Mouse (Mus musculus) cortical plate, adult 2 months (tissue): Measurements from ENCODE around the gene Prpf31. TPM values are rescaled to one million over a fixed set of nuclear protein-coding genes. Genes with fewer than 3 reads are reported as not detected.

ENCODE experiments used
- H3K27ac ChIP-seq: fragments of 200-500 bp; 2 replicates; pipeline ENCODE4 v1.5.1; 2012; ENCODE audit warnings: low read length, control low read depth, inconsistent platforms; ENCODE audit not compliant: insufficient read depth
- H3K4me1 ChIP-seq: fragments of 200-500 bp; 2 replicates; pipeline ENCODE4 v1.6.1; 2011; ENCODE audit warnings: low read length; ENCODE audit not compliant: control insufficient read depth, insufficient read depth
- H3K4me3 ChIP-seq: fragments of 200-500 bp; 2 replicates; pipeline ENCODE4 v1.5.1; 2011; ENCODE audit warnings: mild to moderate bottlenecking, low read length, control low read depth; ENCODE audit not compliant: insufficient read depth
- CTCF ChIP-seq: fragments of 200-500 bp; IDR thresholded peaks from 2 replicates; pipeline ENCODE4 v1.5.1; 2011; ENCODE audit warnings: mild to moderate bottlenecking, control low read depth, low read length; ENCODE audit not compliant: insufficient read depth; ENCODE audit errors: extremely low read depth
- POLR2A ChIP-seq: fragments of 200-500 bp; IDR thresholded peaks from 2 replicates; pipeline ENCODE4 v1.6.1; 2011; ENCODE audit warnings: mild to moderate bottlenecking, low read length, control low read depth; ENCODE audit not compliant: insufficient read depth; ENCODE audit errors: extremely low read depth
- polyA plus RNA-seq: library from polyadenylated mRNA; depleted of rRNA; stranded (reverse); fragments of >200 nt; gene quantifications from 2 replicates; pipeline ENCODE4 v1.2.3, GENCODE M21; 2012; rRNA removed

Prpf31 gene
- polyA plus RNA-seq, 1 experiment, result 65.3 TPM

- TF ChIP-seq POLR2A, result no peak
- no peak for TF ChIP-seq CTCF
- H3K27ac ChIP-seq, result no peak within 1 kb of the TSS
- no peaks in the 10 kb centered on the region for H3K4me1 ChIP-seq
- H3K4me3 ChIP-seq, result no peak within 1 kb of the TSS
Measured at GRCm38 (mm10) chr7:3677342-3677741, 47.6 kb downstream of the Prpf31 start, which contains the start of gene Tmc4. Gene Tmc4 (minus strand): TSS chr7:3677553.

- peak overlapping the region; percentile 88 for H3K27ac ChIP-seq
- TF ChIP-seq CTCF (no peak), POLR2A (0 out of 2 replicates have a peak, but pooled peaks have one; percentile 9)
- H3K4me3 ChIP-seq, result no peak overlapping the region
- peaks cover 8% of the 10 kb centered on the region; the same call in 1 of the 2 replicates for H3K4me1 ChIP-seq
Measured at GRCm38 (mm10) chr7:3683908-3684550, 54.2 kb downstream of the Prpf31 start.

DNA sequence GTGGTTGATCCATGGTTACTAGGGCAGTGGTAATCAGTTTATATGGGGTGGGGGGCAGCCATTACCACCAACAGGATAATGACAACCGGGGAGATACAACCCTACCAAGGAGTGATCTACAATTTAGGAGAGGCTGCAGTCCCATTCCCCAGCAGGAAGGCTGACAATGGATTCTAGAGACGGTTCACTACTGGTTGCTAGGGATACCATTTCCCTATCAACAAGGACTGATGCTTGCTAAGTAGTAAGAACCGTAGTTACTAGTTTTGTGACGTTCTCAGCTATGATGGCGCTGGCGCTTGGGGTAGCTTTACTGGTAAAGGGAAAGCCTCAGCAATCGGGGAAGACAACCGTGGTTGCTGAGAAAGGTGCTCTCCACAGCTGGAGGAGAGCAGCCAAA lies 54.9 kb downstream of the Prpf31 start:
- H3K27ac ChIP-seq, result peak overlapping the region; percentile 88
- no peak overlapping the region for H3K4me3 ChIP-seq

DNA sequence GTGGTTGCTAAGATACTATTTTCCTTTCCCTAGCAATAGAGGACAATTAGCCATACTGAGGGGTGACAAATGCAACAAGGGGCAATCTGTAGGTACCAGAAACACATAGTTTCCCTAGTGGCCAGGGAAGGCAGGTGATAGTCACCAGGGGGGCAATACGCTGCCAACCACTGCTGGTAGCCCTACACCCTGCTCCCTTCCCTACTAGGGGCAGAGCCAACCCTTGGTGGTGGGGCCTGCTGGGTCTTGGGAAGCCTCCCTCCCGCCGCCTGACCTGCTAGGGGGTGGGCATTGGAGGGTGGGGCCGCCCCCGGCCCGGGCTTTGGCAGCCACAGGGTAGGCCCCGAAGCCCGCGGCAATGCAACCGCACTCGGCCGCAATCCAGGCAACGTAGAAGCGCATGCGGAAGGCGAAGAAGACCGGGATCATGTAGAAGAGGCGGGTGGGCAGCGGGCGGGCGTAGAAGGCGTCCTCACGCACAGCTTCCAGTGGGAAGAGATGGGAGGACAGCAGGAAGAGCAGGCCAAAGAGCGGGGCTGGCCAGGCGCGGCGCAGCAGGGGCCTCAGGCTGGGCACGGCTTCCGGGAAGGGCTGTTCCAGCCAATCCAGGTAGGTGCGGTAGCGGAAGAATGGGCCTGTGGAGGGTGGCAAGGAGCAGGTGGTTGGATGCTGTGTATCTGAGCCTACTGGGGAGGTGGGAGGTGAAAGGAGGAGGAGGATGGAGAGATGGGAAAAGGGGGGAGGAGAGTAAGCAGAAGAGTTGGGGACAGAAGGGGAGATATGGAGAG lies 55.8 kb downstream of the Prpf31 start:
- Histone ChIP-seq H3K4me1 (peaks cover 8% of the 10 kb centered on the region; the same call in 1 of the 2 replicates), H3K27ac (no peak overlapping the region), H3K4me3 (no peak overlapping the region)
- TF ChIP-seq POLR2A, result no peak

More for the DNA sequence above, 54.9 kb downstream of the Prpf31 start:
- TF ChIP-seq CTCF, result no peak
- no peak for TF ChIP-seq POLR2A
- peaks cover 8% of the 10 kb centered on the region; the same call in 1 of the 2 replicates for H3K4me1 ChIP-seq

- Histone ChIP-seq H3K4me1 (no peaks in the 10 kb centered on the region), H3K27ac (no peak overlapping the region), H3K4me3 (peak overlapping the region; percentile 53)
- no peak for TF ChIP-seq POLR2A
- no peak for TF ChIP-seq CTCF
Measured at GRCm38 (mm10) chr7:3691919-3692318, 62.1 kb downstream of the Prpf31 start.

Other genes starting within 250 kb of the Prpf31 start
- 50.3 and 63.3 TPM in 2 replicates for gene Cacng8, start 239.3 kb upstream of the Prpf31 start, polyA plus RNA-seq
- 0.81 and 1.4 TPM in 2 replicates for gene Cacng6, start 205.8 kb upstream of the Prpf31 start, polyA plus RNA-seq
- 0.06 TPM in 1 of 2 replicates, not detected in the other for gene Tarm1, start 127.4 kb upstream of the Prpf31 start, polyA plus RNA-seq
- 4.7 and 5.7 TPM in 2 replicates for gene Oscar, start 13.8 kb upstream of the Prpf31 start, polyA plus RNA-seq
- 366 and 413 TPM in 2 replicates for gene Ndufa3, start 12.6 kb upstream of the Prpf31 start, polyA plus RNA-seq
- gene Tfpt, start 56 bp upstream of the Prpf31 start, polyA plus RNA-seq, result 38.5 and 39.3 TPM in 2 replicates
- gene Cnot3, start 15.3 kb downstream of the Prpf31 start, polyA plus RNA-seq, result 39.9 and 44.6 TPM in 2 replicates
- 7.3 and 8.3 TPM in 2 replicates for gene Leng1, start 35.9 kb downstream of the Prpf31 start, polyA plus RNA-seq
- gene Tmc4, start 47.6 kb downstream of the Prpf31 start, polyA plus RNA-seq, result 12.6 and 14.8 TPM in 2 replicates
- gene Tsen34, start 62.9 kb downstream of the Prpf31 start, polyA plus RNA-seq, result 88.4 and 94.9 TPM in 2 replicates
- 155 and 156 TPM in 2 replicates for gene Mboat7, start 63.5 kb downstream of the Prpf31 start, polyA plus RNA-seq
- 938 and 983 TPM in 2 replicates for gene Rps9, start 74.0 kb downstream of the Prpf31 start, polyA plus RNA-seq
- 0.38 and 0.40 TPM in 2 replicates for gene Pirb, start 90.4 kb downstream of the Prpf31 start, polyA plus RNA-seq
- gene Gm15448, start 195.7 kb downstream of the Prpf31 start, polyA plus RNA-seq, result not detected in 2 replicates
- not detected in 2 replicates for gene Pira2, start 215.1 kb downstream of the Prpf31 start, polyA plus RNA-seq